Mouse (Mus musculus): ENCODE measurements at regions not wholly inside any gene's neighbourhood (a gene's known extent, or its start where the extent isn't known, plus 50 kb on each side); places are given as distances from the start of the nearest gene placed in this dataset.

DNA sequence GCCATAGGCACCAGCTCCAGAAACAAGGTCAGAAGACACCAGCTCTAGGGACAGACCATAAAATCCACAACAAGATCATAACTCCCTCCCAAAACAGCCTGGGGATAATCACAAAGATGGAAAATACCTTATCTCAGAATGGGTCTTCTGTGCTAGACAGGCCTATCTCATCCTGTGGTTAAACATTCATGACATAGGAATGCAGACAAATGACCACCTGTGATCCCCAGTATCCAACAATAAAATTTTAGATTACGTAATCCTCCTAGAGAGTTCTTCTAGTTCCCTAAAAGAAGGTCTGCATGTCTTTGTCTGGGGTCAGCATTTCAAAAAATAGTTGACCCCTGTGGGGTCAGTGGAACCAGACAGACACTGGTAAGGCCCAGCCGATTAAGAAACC is 158.4 kb upstream of the Vwde start:
- TF ChIP-seq CTCF (IDR thresholded peaks at IDR 0.05; ENCODE audit: extremely low read depth, insufficient read depth, insufficient read length, insufficient replicate concordance) = no peak
- TF ChIP-seq POLR2A (IDR thresholded peaks at IDR 0.05; ENCODE audit: low read depth, low read length) = no peak

Measured in spleen, adult 2 months (tissue).